Mouse (Mus musculus) heart, adult 9 months (tissue): ENCODE measurements around the gene Tmem131.

Experiments
- DNase-seq, 2 experiments: peaks; one replicate each; pipeline ENCODE4 v3.0.0; 2022; ENCODE audit warnings: low spot score in 2 of 2

The Tmem131 gene

DNA sequence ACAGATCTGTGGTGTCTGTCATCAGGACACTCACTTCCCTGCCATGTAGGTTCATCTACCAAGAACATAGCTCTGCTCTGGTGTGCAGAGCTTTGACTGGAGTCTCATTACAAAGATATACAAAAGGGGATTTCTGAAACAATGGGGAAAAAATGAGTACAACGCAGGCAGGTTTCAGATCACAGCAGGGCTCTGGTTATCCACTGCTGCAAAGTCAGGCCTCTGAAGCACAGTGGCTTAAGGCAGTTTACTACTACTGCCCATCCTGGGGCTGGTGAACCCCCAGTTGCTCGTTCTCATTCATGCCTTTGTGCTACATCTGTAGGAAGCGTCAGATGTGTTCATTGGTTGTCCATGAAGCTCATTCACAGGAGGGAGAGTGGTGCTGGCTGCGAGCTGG lies 57.0 kb downstream of the Tmem131 start:
- no peak for DNase-seq

- peak; percentile 32 to 76 for DNase-seq
Observed at GRCm38 (mm10) chr1:36884536-36884935, 58.9 kb downstream of the Tmem131 start.

- DNase-seq = peak in 1 of 2 experiments; percentile 42
Observed at GRCm38 (mm10) chr1:36883805-36884204, 59.7 kb downstream of the Tmem131 start.

DNA sequence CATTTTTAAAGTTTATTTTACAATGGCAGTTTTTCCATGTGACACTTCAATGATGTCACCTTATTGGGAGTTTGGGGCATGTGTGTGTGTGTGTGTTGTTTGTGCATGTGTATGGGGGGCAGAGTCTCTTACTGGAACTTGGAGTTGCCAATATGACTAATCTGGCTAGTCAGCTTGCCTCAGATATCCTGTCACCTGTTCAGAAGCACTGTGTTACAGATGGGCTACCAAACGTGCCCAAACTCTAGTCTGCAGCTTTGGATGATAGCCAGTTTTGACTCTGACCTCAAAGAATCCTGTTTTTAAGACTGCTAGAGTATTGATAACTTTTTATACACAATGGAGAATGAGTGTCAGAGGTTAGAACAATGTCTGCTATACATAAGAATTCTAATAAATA lies 64.3 kb downstream of the Tmem131 start:
- no peak for DNase-seq

- DNase-seq = no peak
Observed at GRCm38 (mm10) chr1:36877126-36877525, 66.3 kb downstream of the Tmem131 start.

- peak in 1 of 2 experiments; percentile 24 for DNase-seq
Observed at GRCm38 (mm10) chr1:36874874-36875561, 68.4 kb downstream of the Tmem131 start.

- no peak for DNase-seq
Observed at GRCm38 (mm10) chr1:36871238-36871637, 72.2 kb downstream of the Tmem131 start.

- no peak for DNase-seq
Observed at GRCm38 (mm10) chr1:36870518-36870917, 72.9 kb downstream of the Tmem131 start.

DNA sequence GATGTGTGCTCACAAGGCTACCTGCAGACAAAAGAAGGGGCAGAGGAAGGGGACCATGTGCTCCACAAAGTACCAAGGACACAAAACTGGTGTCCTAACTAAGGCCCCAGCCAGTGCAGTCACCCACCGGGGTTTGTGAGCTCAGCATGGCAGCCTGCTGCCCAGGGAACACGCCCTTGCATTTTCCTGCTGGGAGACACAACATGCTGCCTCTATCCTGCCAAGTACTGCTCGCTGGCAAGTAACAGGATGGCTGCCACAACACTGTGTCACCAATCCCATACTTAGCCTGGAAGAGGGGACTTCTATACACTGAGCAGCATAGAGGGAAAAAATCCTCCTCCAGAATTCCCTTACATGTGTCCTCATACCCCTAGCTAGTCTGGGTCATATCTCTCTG lies 78.7 kb downstream of the Tmem131 start:
- DNase-seq = peak; percentile 36 to 41

DNA sequence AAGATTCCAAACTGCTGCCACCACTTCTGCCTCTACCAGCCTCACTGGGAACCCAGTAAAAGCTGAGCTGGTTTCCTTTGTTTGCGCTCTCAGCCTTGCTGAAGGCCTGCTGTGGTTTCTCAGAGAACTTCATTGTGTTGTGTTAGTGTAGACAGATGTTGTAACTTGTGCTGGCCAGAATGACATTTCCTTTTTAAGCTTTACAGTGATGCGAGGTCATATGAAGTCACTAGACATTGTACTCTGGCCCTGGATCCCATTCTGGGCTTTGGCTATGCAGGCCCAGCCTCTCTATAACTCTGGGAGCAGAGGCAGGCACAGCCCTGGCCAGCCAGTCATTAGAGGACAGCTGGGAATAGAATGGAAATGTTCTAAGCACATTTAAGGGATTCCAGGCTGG lies 81.7 kb downstream of the Tmem131 start:
- DNase-seq = peak in 1 of 2 experiments; percentile 11

- DNase-seq = no peak
Observed at GRCm38 (mm10) chr1:36860876-36861275, 82.6 kb downstream of the Tmem131 start.

- peak; percentile 60 to 76 for DNase-seq
Observed at GRCm38 (mm10) chr1:36860431-36860849, 83.0 kb downstream of the Tmem131 start.

- DNase-seq = no peak
Observed at GRCm38 (mm10) chr1:36857081-36857480, 86.4 kb downstream of the Tmem131 start.

GRCm38 (mm10) chr1:36854198-36854765 lies 89.2 kb downstream of the Tmem131 start:
- no peak for DNase-seq

- no peak for DNase-seq
Observed at GRCm38 (mm10) chr1:36852085-36852484, 91.4 kb downstream of the Tmem131 start.

GRCm38 (mm10) chr1:36851392-36851791 lies 92.1 kb downstream of the Tmem131 start:
- DNase-seq = no peak

DNA sequence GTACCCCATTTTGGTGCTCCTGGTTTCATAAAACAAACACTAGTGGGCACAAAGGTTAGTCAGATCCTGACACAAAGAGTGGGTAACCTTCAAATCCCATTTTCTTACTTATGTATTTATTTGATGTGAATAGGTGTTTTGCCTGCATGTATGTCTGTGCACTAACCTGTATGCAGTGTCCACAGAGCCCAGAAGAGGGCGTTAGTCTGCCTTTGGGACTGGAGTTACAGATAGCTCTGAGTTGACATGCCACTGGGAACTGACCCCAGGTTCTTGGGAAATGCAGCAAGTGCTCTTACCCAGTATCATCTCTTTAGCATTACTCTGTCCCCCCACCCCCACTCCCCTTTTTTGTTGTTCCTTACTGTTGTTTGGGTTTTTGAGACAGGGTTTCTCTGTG lies 95.4 kb downstream of the Tmem131 start:
- DNase-seq = no peak

GRCm38 (mm10) chr1:36847276-36847675 lies 96.2 kb downstream of the Tmem131 start:
- no peak for DNase-seq

DNA sequence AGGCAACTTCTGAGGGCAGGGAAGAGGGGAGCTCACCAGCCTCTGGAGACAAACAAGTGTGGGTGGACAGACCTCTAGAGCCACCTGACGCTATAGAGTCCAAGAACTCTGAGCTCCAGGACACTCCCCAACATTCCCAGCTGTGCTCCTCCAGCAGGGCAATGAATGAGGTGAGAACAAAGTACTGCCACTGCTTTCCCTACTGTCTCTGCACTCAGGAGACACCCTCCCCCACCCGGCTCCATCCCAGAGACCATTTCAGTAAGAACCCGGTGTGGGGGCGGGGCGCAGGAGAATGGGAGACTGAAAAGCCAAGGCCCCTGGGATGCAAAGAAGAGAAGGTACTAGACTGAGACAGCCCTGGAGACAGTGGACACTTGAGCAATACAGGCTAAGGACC lies 98.4 kb downstream of the Tmem131 start:
- DNase-seq = no peak

DNA sequence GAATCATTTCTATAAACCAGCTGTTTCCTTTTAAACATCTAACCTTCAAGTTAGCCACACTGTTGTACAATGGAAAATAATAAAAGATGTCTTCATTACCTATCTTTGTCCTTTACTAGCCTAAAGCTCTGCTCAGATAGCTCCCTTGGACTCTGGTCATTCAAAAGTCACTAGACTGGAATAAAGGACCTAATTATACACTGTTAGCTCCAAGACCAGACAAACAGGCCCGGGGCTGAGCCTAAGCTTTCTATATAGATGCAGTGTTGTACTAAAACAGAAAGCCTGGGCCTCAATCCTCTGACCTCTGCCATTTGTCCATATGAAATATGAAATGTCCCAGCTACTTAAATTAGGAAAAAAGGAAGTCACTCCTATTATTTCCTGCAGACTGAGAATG lies 101.7 kb downstream of the Tmem131 start:
- no peak for DNase-seq

GRCm38 (mm10) chr1:36840959-36841358 lies 102.5 kb downstream of the Tmem131 start:
- DNase-seq = peak in 1 of 2 experiments; percentile 17

GRCm38 (mm10) chr1:36839858-36840257 lies 103.6 kb downstream of the Tmem131 start:
- peak; percentile 27 for DNase-seq

DNA sequence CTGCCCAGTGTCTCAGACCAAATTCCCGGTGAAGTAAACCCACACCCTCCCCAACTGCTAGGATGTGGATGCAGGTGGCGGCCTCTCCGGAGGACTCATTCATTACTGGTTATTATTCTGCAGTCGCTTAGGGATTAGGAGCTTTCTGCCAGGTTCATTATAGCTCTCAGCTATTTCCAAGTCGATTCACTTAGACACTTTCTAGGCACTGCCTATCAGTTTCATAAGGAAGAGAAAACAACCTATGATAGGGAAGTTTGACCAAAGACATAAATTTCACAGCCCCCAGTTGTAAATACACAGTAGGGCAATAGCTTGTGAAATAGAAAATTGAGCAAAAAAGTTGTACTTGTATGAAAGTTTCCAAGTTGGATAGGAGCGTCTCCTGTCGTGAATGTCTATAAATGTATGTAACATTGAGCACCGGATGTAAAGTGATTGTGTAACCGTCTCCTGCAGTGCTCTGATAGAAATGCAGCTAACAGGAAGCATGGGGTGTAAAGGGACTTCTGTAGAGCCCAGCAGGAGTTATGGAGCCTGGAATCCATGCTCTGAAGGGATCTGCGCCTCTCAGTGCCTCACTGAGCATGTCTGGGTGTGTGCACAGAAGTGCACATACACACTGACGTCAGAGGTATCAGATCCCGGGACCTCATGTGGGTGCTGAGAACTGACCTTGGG lies 107.1 kb downstream of the Tmem131 start:
- DNase-seq = no peak
